Mouse (Mus musculus) T-cell, adult 2 months (primary cell): Measurements from ENCODE around the gene Id3.
A peak's percentile ranks its signal among the peaks of the same experiment; 100 is the strongest.

Experiments used
- DNase-seq: peaks from one replicate; pipeline ENCODE4 v3.0.0; 2022; ENCODE audit warnings: low spot score

Gene Id3

GRCm38 (mm10) chr4:136177612-136178474 lies 34.5 kb downstream of the Id3 start:
- DNase-seq = peak; percentile 60

GRCm38 (mm10) chr4:136178475-136178921 lies 35.2 kb downstream of the Id3 start:
- no peak for DNase-seq

- no peak for DNase-seq
Observed at GRCm38 (mm10) chr4:136179456-136179855, 36.2 kb downstream of the Id3 start.

GRCm38 (mm10) chr4:136179998-136180397 lies 36.7 kb downstream of the Id3 start:
- DNase-seq = peak; percentile 91

- DNase-seq = peak; percentile 92
Observed at GRCm38 (mm10) chr4:136180408-136181330, 37.4 kb downstream of the Id3 start.

- DNase-seq = no peak
Observed at GRCm38 (mm10) chr4:136181367-136181766, 38.1 kb downstream of the Id3 start.

GRCm38 (mm10) chr4:136185375-136185774 lies 42.1 kb downstream of the Id3 start:
- DNase-seq = no peak

- DNase-seq = no peak
Observed at GRCm38 (mm10) chr4:136186315-136186714, 43.0 kb downstream of the Id3 start.

GRCm38 (mm10) chr4:136186739-136187472 lies 43.6 kb downstream of the Id3 start:
- DNase-seq = no peak

- no peak for DNase-seq
Observed at GRCm38 (mm10) chr4:136188973-136189737, 45.9 kb downstream of the Id3 start.

GRCm38 (mm10) chr4:136189912-136190311 lies 46.6 kb downstream of the Id3 start:
- DNase-seq = peak; percentile 85

GRCm38 (mm10) chr4:136193571-136193970 lies 50.3 kb downstream of the Id3 start:
- no peak for DNase-seq

- no peak for DNase-seq
Observed at GRCm38 (mm10) chr4:136195029-136195428, 51.7 kb downstream of the Id3 start.
